Mouse (Mus musculus) olfactory bulb, adult 2 months (tissue): ENCODE data around the gene Zfp507.

ENCODE experiments used
- CTCF ChIP-seq: fragments of 200-500 bp; IDR thresholded peaks from 2 replicates; pipeline ENCODE4 v1.5.1; 2012; ENCODE audit warnings: low read depth, mild to moderate bottlenecking, low read length, moderate library complexity; ENCODE audit not compliant: insufficient read depth
- POLR2A ChIP-seq: fragments of 200-500 bp; IDR thresholded peaks from 2 replicates; pipeline ENCODE4 v1.6.1; 2012; ENCODE audit warnings: mild to moderate bottlenecking, low read depth, low read length, moderate library complexity; ENCODE audit not compliant: insufficient read depth

DNA sequence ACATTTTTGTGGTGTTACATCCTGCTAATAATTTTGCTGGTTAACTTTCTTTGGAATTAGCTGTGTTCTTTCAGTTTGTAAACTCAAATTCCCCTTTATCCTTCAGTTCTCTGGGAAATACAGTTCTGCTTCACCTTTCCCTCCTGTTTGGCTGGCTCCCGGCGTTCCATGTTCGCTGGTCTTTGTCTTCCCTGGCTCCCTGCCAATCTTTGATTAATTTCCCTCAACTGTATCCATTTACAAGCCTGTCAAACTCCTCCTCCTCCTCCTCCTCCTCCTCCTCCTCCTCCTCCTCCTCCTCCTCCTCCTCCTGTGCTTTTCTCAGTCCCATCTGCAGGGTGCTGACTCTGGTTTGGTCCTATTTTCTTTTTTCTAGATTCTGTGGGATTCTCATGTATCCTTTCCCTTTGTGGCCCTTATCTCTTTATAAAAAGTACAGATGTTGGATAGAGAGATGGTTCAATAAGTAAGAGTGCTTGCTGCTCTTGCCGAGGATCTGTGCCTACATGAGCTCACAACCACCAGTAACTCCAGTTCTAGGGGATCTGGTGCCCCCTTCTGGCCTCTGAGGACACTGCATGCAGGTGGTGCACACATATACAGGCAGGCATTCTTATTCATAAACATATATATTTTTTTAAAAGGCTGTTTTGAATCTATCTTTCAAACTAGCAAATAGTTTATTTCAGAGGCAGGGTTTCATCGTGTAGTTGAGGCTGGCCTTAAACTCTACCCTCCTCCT, 62.1 kb downstream of the Zfp507 start:
- TF ChIP-seq CTCF (no peak), POLR2A (no peak)
